Mouse (Mus musculus) thymus, adult 2 months (tissue): Measurements from ENCODE around the gene Col6a3.

Experiments
- CTCF ChIP-seq: fragments of 200-500 bp; IDR thresholded peaks from 2 replicates; pipeline ENCODE4 v1.5.1; 2012; ENCODE audit warnings: mild to moderate bottlenecking, control low read depth, low read length, moderate library complexity, borderline replicate concordance; ENCODE audit not compliant: control insufficient read depth, poor library complexity, insufficient read depth; ENCODE audit errors: extremely low read depth
- POLR2A ChIP-seq: fragments of 200-500 bp; IDR thresholded peaks from 2 replicates; pipeline ENCODE4 v1.6.1; 2012; ENCODE audit warnings: mild to moderate bottlenecking, low read length, control low read depth, moderate library complexity; ENCODE audit not compliant: control insufficient read depth, poor library complexity, insufficient read depth; ENCODE audit errors: extremely low read depth

DNA sequence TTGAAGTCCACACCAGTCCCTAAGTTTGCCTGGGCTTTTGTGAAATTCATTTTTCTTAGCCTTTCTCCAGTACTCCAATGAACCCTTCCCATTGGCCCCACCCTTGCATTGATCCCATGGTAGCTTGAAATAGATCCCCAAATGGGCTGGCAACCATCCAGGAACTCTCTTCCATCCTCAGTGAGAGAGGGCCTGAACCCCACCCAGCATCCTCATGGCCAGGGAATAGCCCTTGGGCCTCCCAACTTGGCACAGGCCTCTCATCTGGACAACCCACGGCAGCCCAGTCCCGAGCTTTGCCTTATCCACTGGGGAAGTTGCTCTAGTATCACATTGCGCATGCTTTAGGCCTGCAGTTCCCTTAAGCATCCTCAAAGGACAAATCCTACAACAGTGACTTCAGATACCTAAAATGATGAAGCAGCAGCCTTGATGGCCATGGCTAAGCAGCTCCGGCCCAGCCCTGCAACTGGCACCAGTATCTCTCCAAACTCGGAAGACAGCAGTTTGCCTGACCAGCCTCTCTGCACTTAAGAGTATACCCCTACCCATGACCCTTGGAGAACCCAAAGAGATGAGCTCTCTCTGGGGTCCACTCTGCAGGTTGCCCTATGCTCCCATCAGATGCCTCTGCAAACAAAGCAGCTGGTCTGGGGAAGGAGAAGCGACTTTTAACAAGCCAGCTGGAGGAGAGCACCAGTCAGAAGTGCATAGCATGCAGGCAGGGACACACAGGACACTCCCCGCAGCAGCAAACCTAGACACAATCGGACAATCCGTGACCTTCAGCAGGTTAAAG is 783 bp downstream of the Col6a3 start:
- TF ChIP-seq POLR2A (no peak), CTCF (no peak)
